Mouse (Mus musculus): ENCODE results near the gene Cdc42ep2.
A peak's percentile ranks its signal among the peaks of the same experiment; 100 is the strongest.

Gene Cdc42ep2

DNA sequence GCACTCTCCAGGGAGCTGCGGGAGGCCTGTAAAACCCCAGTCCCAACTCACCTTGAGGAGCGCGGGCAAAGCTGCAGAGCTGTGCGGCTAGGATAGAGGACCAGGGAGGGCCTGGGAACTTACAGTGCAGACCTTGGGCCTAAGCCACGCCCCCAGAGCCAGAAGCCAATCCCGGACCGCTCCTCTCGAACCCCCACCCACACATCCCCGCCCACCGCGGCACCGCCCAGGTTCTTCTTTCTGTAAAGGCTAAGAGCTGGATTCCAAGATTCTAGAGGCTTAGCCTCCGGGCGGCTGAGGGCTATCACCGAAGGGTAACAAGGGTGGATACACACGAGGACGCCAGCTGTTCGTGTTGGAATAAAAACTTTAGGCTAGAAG lies at the start of gene Cdc42ep2:
Gene Cdc42ep2 (minus strand): TSS at position 104 of the 381 bp plus-strand sequence.
- peak; percentile 95 for DNase-seq

DNA sequence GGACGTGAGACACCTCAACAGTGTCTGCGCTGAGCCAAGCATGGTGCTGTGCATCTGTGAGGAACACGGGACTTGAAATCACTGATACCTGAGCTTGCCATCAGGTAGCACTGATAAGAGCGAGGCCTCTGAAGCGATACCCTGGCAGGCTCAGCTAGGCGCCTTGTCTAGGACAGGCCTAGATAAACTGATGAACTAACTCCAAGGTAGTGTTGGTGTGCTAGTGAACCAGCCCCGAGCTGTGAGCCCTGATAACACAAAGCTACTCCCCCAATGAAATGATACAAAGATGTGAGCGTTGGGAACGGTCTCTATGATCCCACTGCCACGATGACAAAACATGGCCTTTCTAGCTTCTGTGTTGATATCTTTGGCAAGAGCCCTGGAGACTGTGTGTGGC lies 43.0 kb upstream of the Cdc42ep2 start:
- DNase-seq = no peak

DNA sequence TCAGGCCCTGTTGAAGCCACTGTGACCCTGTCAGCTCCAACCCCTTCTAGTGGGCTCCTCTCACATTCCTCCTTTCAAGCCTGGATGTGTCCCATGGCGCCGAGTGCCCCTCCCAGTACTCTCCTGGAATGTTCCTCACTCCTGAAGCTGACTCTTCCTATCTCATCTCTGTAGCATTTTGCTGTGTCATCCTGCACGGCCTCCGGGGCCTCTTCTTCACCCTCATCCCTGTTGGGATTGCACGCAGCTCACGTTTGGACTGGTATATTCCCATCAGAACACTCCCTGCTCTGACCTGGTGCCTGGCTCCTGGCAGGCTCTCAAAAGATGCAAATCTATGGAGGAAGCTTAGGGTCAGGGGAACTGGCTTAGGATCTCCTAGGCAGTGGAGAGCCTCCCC lies 42.2 kb upstream of the Cdc42ep2 start:
- DNase-seq = no peak

DNA sequence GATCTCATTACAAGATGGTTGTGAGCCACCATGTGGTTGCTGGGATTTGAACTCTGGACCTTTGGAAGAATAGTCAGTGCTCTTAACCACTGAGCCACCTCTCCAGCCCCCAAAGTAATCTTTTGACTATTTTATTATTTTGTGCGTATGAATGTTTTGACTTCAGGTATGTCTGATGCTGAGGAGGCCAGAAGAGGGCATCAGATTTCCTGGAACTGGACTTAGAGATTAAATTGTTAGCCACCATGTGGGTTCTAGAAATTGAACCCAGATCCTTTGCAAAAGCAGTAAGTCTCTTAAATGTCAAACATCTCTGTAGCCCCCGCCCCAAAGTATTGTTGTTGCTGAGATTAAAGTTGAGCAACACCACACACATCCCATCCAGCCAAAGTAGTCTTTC lies 41.3 kb upstream of the Cdc42ep2 start:
- no peak for DNase-seq

DNA sequence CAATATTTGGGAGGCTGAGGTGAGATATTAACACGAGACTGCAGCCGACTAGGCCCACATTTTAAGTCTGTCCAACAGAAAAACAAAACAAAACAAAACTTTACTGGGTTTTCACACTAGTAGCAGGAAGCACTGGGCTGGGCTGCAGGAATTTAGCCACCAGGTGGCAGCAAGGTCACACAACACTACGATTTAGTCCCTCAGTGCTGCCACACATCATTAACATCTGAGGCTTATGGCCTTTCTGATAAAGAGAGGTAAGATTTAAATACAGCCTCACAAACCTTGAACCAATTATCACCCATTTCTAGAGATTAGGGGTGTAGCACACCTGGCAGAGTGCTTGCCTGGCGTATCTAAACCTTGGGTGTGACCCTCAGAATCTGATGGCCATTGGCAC lies 40.7 kb upstream of the Cdc42ep2 start:
- DNase-seq = peak; percentile 78

DNA sequence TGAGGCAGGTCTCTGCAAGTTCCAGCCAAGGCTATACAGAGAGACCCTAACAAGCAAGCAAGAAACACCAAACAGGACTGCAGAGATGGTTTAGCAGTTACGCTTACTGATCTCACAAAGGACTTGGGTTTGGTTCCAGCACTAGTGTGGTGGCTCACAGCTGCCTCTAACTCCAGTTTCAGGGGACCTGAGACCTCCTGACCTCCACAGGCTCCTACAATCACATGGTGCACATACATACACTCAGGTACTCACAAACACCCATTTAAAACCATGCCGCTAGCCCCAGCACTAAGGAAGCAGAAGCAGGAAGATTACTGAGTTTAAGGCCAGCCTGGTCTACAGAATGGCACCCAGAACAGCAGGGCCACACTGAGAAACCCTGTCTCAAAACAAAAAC lies 40.2 kb upstream of the Cdc42ep2 start:
- no peak for DNase-seq

DNA sequence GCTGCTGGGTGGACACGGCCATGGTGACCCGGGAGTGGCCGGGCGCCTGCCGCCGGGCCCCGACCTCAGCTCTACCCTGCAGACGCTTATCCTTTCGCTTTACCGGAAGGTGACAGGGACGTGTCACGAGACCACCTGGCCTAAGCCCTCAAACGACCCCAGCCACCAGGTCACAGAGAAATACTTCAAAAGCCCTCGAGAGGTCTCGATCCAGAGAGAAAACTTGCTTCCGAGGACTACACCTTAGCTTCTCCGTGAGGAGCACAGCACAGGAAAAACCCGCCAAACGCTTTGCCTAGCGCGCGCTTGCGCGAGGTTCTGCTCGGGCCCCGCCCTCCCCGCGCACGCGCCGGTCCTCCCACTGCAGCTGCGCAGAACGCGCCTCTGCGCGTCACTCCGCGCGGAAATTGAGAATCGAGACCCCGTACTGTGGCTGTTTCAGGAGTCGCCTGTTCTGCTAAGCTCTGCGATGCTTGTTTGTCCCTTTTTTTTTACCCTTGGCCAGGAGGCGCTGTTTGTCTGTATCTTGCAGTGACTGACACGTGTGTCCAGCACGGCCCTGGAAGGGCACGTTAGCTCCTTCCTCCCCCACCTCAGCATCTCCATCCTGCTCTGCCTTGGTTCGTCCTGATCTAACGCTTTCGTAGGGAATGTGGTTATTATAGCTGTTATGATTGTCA lies 39.4 kb upstream of the Cdc42ep2 start, which contains the start of gene Pola2:
Gene Pola2 (minus strand): TSS at position 320 of the 680 bp plus-strand sequence.
- DNase-seq = peak; percentile 84

DNA sequence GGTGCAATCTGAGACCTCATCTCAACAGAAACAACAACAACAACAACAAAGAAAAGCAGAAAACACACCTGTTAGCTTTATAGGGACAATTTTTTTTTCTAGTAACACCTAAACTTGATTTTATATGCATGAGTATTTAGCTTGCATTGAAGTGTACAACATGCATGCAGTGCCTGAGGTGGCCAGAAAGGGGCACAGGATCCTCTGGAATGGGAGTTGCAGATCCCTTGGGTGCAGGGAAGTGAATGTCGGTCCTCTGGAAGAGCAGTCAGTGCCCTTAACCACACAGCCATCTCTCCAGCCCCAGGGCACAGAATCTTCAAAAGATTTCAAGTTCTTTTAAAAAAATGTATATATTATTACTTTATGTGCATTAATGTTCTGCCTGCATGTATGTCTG lies 38.0 kb upstream of the Cdc42ep2 start:
- no peak for DNase-seq

DNA sequence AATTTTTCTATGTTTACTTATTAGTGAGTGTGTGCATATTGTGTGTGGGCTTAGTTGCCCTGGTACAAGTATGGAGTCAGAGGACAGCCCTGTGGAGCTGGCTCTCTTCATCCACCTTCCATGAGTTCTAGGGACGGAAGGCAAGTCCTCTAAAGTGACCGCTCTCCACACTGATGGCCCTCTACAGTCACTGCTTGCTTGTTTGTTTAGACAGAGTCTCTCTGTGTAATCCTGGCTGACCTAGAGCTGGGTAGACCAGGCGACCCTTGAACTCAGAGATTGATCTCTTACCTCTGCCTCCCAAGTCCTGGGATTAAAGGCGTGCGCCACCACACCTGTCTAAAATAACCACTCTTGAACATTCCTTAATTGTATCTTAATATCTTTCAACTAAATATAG lies 32.8 kb upstream of the Cdc42ep2 start:
- DNase-seq = no peak

DNA sequence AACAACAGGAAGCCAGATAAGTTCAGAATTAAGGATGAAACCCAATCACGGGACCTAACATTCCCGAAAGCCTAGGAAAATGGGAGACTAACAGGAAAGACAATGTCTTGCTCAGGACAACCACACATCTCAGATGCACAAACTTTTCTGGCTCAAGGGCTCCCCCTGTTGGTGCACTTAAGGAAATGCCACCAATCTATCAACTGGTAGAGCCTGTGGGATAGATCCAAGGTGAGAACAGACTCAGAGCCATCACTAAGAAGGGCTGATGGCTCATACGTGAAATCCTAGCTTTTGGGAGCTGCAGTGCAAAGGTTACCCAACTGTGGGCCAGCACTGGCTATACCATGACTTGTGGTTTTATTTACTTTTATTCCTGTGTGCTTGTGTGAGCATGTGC lies 32.1 kb upstream of the Cdc42ep2 start:
- peak; percentile 87 for DNase-seq

DNA sequence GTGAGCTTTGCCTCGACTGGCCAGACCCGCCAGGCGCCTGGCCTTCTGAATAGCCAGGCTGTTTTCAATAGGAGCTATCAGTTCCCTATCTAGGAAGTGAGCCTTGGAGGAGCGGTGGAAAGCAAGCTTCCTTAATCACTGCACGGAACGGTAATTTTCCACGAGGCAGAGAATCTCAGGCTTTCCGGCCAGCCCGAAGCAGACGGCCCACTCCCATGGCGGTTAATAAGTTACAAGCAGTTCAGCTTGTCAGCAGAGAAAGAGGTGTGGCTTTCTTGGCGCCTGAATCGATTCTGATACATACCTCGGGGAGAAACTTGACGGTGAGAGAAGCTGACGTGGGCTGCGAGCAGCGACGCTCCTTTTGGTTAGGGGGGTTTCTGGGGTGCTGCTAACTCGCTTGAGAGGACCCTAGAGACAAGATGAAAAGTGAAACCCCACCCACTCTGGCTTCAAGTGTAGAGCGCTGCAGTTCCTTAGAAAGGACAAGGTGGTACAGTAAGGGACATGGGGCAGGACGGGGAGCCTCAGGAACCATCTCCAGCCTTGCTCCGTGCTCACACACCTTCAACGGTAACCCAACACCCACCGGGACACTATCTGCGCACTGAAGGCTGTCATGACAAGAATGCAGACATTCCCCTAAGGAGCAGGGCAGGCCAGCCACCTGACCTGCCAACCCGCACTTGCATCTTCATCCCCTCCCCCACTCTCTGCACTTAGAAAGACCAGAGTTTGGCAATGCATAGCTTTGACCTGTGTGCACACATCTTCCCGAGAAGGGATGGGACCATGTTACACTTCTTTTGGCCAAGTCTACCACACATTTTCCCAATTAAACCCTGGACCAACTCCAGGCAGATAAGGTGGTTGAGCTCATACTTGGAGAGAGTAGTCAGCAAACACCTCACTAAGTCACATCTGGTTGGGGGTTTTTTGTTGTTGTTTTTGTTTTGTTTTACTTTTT lies 31.4 kb upstream of the Cdc42ep2 start:
- no peak for DNase-seq

DNA sequence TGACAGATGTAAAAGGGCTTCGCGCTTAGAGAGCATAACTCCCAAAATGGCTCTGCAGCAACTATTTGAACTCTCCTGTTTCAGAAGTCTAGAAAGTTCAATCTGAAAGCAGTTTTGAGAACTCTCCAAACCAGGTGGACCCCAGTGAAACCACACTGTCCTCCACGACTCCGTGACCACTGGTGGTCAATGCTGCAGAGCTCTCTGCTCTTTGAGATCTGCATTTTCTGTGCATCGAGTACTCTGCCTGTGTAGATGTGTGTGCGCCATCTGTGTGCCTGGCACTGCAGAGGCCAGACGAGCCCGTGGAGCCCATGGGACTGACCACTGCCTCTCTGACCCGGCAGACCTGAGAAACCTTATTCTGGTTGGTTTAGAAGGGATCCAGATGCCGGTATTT lies 30.3 kb upstream of the Cdc42ep2 start:
- DNase-seq = no peak

DNA sequence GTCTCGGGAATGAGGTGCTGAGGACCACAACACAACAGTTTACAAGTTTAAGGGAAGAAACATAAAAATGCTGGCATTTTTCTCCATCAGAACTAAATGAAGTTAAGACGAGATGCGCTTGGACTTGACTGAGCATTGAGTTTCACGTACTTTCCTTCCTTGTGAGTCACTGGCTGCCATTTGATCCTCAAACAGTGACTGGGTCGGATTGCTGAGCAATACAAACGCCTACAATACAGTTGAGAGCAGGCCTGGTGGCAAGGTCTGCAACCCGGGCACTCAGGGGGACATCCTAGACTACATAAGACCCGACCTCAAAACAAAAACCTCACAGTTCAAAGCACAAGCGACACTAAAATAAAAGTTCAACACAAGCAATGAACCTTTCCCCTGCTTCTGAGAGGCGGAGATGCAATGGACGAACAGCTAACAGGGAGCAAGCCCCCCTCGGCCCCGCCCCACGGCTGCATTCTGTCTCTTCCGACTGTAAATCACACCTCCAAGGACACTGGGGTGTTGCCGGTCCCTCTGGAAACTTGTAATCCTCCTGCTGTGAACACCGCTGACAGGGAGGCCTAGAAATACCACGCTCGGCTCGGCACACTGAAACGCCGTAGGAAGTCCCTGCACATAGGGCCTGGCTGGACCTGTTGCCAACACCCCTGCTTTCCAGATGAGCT lies 29.6 kb upstream of the Cdc42ep2 start:
- no peak for DNase-seq

DNA sequence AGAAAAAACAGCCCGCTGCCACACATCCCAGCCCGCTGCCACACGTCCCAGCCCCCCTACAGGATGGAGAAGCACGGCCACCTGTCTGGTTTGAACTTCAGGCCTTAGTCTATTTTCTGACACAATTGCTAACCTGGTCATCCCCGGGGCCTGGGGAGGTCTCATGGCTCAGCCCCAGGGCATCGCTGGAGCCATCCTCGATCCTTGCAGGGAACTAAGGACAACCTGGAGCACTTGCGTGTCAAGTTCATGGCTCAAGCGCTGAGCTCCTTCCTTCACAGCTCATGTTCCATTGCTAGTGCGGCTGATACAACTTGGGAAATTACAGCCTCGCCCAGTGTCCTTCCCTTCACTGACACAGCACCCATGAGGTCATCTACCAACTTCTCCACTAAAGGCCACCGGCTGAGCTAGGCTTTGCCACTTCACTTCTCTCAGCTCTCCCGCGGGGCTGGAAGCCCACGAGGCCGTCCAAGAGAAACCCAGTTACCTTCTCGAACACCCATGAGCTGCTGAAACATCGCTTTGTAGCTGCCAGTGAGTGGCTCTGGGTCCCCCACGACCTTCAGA lies 28.7 kb upstream of the Cdc42ep2 start:
- DNase-seq = no peak

DNA sequence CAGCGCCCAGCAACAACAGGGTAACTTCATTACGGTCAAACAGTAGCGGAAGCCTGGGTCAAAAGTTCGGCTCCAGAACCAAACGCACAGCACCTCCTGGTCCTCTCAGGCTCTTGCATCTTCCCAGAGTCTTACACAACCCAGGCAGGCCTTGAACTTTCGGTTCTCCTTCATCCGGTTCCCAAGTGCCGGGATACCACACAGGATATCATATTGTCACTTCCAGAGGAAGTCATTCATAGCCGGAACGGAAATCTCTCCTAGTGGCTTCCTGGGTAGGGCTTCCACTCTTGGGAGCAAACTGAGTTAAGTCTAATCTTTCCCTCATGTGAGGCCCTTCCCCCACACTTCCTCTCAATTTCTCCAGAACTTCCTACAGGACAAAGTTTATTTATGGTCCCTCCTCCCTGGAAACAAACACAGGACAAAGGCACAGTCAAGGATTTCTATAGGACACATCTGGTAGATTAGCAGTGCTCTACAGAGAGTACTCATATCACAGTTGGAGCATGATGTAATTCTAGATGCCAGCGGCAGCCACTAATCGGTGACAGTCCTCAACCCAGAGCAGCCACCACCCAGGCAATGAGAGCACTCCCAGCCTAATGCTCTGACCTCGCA lies 27.6 kb upstream of the Cdc42ep2 start:
- no peak for DNase-seq

DNA sequence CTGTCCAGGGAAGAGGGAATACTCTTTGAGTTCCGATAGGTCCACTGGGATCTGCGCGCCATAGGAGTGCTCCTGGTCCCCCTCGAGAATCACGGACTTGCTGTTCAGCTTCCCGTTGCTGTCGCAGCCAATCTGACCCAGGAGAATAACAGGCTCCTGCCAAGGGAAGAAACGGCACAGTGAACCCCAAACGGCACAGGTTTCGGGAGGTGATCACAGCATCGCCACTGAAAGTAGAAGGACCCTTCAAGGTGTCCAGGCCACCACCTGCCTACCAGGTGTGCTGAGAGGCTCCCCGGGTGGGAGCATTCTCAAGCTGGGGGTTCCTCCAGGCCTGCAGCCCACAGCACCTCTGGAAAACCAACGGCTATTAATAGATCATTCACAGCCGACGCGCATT lies 27.0 kb upstream of the Cdc42ep2 start:
- no peak for DNase-seq

DNA sequence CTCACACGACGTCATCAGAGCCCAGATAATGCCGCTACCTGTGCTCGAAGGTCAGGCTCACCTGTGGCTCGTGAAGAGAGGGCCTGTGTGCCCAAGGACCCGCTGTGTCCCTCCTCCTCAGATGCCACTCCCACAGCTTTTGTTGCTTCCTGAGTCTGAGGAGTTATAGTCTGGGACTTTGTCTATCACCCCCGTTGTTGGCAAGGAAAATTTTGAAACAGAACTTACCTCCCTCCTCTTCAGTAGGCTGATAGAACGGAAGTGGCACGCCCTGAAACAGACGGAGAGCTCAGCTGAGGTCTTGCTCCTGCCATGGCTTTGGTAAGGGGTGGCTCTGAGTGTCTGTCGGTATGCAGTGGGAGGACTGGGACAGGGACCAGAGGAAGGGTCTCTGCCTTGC lies 25.6 kb upstream of the Cdc42ep2 start:
- DNase-seq = no peak

DNA sequence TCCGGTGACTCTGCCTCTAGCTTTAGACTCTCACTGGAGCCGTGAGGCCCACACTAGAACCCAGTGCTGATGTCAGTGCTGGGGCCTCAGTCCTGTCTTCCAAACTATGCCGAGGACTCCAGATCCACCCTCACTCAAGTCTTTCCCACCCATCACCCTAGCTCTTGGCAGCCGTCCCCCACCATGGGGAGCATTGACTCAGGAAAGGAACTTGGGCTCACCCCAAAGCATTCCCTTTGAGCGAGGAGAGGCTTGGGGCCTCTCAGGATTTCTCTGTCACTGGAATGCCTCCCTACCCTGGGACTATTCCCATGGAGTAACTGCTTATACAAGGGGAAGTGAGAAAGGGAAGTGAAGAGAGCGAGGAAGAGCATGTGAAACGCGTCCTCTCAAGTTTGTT lies 21.3 kb upstream of the Cdc42ep2 start:
- DNase-seq = no peak

DNA sequence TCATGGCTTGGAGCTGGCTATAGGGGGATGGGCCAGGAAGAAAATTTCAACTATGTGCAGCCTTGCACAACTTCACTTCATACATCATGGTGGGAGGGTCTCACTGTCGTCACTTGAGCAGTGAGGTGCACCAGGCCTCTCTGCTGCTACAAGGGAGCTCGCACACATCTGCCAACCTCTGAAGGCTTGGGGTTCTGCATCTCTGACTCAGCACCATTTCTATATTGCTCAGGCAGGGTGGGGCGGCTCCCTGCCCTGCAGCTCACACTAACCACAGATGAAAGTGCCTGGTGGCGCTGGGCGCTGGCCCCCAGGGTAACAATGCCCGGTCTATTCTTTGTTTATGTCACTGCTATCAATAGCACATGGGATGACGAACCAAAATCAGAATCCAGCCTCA lies 20.4 kb upstream of the Cdc42ep2 start:
- no peak for DNase-seq

DNA sequence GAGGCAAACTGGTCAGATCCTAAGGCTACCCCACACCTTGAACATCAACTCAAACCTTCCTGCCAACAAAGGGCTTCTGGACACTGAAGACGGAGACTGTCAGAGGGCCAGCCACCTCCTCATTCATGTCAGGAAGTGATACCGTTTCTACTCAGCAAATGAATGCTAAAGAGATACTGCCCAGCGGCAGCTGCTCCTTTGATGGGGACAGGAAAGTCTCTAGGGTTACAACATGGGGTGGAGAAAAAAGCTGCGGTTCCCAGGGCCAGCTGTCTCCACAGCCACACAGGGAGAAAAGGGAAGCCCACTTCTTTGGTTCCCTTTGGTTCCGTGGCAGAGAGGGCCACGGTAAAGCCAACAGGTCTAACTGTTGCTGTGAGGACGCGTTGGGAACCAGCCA lies 19.5 kb upstream of the Cdc42ep2 start:
- no peak for DNase-seq

DNA sequence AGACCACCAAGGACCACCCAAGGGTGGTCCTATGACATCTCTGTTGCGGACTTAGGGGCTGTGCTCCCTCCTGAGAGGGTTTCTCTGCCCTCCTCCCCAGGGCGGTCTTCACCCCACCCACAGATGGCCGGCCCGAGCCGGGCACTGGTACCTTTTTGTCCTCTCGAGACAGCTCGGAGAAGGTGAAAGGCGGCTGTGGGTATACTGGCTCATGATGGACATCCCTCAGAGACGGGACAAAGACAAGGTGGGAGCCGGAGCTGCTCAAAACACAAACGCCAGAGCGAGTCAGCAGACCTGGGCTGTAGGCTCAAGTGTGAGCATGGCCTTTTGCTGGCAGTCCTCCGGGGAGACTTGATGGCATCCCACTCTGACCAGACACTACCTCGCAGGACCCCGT lies 18.8 kb upstream of the Cdc42ep2 start:
- DNase-seq = no peak

DNA sequence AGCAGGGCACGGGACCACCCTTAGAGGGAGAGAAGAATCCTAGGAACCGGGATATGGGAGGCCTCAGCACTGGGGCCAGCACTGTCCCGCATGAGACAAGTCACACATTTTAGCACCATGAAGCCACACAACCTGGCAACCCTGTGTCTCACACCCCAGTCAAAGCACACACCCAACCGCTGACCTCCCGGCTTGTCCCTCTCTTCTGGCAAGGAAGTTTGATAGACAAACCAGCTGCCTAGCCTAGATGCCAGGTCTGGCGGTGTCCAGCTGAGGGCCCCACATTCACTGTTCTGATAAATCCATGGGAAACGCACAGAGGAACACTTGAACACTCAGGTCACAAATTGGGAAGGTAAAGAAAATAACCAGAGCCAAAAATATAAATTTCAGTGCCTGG lies 18.0 kb upstream of the Cdc42ep2 start:
- DNase-seq = no peak

DNA sequence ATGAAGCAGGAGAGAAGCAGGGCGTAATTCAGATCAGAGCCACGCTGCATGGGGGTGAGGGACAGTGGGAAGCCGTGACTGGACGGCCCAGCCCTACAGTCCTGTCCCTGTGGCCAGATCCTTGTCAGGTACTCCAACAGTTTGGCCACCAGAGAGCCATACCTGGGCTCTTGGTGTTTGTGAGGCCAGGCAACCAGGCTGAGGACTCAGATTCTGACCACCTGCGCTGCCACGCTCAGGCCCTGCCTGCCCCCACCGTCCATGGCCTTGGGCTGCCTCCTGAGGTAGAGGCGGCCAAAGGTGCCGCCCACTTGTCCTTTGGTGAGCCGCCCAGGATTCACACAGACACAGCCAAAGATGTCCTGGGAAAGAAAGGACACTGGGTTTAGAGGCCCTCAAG lies 16.0 kb upstream of the Cdc42ep2 start:
- no peak for DNase-seq
